Mouse (Mus musculus) T-helper 1 cell (primary cell): ENCODE data around the gene Igsf10.
"Not testable (repeated sequence)": the region's sequence is repeated elsewhere in the genome, so short reads cannot be mapped to it uniquely, and the experiment has no call there.

Experiments used
- in situ Hi-C: fragments of 300-600 bp; cut with MboI, MseI; formaldehyde crosslinking; loops from one replicate; pipeline ENCODE4 v1.15.1; 2025; ENCODE audit warnings: high pct_unique_total_duplicates

The Igsf10 gene

DNA sequence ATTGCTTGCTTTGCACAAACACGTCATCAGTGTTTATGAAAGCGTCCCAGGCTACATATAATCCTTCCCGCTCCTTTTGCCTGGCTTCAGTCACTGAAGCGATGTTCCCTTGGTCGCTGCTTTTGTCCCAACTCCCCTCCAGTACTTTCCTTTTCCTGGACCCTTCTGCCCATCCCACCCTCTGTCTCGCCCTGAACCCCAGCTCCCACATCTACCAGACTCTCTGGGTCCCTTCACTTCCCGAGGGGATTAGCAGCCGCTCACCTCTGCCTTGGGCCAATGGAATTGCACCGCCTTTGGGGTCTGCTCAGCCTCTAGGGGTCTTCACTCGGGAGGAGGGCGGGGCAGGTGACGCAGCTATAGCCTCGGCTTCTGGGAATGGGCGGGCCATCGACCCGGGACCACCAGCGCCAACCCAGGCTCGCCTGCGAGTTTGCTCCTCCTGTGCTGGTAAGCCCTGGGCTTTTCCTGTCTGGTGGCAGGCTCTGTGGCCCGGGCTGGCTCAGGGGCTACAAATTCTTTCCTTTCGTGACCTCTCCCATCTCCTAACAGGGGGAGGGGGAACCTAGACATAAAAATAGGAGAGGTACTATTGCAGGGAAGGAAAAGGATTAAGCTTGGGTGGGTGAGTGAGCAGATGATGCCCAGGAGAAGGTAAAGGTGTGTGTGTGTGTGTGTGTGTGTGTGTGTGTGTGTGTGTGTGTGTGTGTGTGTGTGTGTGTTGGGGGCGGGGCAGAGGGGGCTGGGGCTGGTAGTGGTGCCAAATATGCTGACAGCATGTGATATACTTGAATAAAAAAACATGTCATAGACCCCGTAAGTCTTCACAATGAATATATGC, at the start of gene Igsf10:
Gene Igsf10, minus strand, starts transcription at position 330 of the 841 bp plus-strand sequence.
- in situ Hi-C loops, result no loop called here

DNA sequence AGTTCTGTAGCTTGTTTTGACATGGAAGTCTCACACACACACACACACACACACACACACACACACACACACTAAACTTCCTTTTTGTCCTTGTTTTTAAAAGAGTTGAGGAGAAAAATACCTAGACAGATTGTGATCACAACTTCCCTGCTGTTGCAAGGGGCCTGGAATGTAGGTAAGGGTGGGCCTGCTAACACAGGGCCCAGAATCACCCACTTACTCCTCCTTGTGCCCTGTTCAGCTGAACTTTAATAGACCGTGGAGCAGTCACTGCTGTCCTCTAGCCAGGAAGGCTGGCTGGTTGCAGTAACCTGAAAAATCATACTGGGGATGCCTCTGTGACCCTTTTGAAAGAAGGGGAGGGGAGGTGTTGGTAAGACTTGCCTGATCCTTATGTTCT, 41.4 kb upstream of the Igsf10 start:
- in situ Hi-C loops, result no loop called here

DNA sequence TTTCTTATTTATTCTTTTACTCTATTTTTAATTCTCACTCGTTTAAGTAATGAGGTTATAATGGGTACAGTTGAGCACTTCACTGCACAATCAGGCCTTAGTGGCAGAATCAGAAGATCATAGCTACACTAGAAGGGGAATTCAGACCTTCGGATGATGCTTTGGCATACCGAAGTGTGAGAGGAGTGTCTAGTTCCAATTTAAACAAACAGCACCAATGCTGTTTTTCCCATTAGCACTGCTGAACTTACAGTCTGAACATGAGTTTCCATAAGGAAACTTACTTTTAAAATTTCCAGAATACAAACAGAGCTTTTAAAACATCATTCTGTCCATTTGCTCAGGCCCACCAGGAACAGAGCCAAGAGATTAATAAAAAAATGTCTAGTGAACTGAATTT, 40.8 kb upstream of the Igsf10 start:
- in situ Hi-C loops, result no loop called here

DNA sequence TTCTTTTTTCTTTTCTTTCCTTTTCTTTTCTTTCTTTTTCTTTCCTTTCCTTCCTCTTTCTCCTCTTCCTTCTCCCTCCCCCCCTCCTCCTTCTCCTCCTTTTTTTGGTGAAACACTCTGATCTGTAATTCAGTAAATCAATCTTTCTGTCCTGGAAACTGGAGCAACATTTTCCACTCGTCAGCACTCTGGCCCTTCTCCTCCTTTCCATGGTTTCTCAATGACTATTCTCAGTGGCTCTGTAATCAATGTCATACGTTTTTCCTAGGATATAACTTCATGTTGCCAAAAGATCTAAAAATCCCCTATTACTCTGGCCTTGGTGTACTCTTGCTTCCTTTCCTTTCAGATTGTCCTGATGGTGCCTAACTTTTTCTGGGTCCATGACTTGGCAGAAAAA, 40.1 kb upstream of the Igsf10 start:
- in situ Hi-C loops, result no loop called here

DNA sequence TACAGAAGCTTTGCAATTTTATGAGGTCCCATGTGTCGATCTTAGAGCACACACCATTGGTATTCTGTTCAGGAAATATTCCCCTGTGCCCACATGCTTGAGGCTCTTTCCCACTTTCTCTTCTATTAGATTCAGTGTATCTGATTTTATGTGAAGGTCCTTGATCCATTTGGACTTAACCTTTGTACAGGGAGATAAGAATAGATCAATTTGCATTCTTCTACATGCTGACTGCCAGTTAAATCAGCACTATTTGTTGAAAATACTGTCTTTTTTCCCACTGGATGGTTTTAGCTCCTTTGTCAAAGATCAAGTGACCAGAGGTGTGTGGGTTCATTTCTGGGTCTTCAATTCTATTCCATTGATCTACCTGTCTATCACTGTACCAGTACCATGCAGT, 34.6 kb upstream of the Igsf10 start:
- in situ Hi-C loops, result not testable (repeated sequence)

DNA sequence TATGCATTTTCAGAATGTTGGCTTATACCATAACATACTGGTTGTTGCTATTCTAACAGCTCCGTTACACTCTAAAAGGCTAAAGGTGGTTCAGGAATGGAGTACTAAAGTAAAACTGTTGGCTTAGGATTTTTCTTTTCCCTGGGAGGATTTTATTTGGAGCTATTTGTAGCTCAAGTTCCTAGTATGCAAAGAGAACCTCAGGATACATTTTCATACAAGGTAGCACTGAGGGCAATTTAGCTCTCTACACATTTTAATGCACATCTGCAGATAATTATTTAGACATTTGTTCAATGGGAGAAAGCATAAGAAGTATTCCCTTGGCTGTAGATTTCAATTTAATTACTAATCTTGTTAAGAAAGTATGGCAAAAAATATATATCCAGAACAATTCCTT, 17.7 kb upstream of the Igsf10 start:
- in situ Hi-C loops, result no loop called here

DNA sequence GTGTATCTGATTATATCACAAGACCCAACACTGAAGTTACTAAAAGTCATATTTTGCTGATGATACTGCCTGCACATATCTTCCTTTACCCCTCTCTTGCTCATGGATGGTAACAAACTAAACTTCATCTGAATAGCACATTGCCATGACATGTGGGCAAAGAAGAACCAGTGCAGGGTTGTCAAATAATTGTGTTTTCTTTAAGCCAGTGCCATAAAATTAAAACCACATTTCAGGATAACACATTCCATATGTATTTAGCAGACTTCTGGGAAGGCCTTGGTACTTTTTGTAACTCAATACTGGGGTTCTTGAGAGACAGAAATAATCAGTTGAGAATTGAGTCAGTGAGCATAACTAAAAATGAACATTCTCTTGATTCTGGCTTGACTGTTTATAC, 15.9 kb upstream of the Igsf10 start:
- in situ Hi-C loops, result no loop called here

DNA sequence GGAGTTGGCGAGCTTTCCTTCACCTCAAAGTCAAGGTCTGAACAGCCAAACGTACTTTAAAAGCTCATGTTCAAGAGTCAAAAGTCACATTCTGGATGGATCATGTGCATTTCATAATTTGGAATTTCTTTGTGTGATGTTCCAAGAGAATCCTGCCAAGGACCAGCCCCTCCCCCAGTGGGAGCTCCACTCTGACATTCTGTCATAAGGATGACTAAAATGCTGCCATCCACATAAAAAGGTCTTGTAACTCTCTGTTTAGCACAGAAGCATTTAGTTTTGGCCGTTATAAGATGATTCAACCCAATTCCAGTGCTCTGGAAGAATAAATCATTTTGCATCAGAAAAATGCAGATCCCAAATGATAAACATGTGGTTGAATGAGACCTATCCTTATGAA, 10.0 kb upstream of the Igsf10 start:
- in situ Hi-C loops, result no loop called here

DNA sequence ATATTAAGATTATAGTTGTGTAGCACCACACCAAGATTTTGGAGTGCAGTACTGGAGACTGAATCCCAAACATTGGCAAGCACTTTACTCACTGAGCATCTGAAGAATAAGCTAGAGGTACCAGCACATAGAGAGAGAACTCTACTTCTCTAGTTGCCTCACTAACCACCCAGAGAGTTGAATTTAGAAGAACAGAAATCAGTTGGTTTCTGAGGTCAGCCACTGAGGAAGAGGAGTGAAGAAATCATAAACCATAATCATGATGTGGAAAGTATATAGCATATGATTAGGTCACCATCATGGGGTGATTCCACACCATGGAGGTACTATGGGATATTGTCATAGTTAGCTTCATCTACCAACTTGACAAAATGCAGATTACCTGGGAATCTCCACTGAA, 7.6 kb upstream of the Igsf10 start:
- in situ Hi-C loops, result no loop called here

DNA sequence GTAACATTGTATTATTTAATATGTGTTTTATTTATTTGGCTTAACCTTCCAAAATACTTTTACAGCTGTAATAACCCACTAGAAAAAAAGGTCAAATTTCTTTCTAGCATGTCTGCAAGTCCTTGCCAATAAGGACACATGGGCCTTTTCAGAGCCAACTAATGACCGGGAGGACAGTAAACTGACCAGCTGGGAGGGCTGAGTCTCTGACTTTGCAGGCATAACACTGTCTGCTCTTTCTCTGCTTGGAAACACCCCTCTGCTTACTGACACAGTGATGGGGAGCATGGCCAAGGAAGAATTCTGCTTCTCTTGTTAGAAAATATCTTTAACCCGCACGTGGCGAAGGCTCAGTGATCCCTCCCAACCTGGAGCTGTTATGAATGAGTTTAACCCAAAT, 1.2 kb downstream of the Igsf10 start:
- in situ Hi-C loops, result no loop called here

DNA sequence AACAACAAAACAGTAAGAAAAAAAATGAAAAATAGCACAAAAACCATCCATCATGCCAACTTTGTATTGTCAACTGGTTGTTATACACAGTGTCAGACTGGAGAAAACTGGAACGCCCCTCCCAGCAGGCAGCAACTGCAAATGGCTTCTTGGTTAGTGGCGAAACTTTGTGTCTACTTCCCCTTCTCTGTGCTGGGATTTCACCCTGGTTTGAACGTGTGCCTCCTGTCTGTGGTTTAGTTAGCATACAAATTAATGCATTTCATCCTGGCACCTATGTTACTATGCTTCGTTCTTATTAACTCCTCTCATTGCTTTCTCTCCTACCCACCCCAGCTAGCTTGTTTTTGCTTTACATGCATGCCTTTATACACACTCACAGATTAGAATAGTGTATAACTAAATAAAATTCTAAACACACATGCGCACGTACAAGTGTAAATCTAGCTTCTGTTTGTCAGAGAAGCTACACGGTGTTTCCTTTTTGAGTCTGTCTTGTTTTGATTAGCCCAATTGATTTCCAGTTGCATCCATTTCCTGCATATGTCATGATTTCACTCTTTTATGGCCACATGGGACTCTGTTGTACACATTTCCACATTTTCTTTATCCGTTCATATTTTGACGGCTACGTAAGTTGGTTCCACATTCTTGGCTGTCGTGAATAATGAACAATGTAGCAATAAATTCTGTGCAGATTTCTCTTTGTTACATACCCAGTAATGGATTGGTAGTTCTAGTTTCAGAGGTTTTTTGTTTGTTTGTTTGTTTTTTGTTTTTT, 2.4 kb downstream of the Igsf10 start:
- in situ Hi-C loops, result no loop called here

DNA sequence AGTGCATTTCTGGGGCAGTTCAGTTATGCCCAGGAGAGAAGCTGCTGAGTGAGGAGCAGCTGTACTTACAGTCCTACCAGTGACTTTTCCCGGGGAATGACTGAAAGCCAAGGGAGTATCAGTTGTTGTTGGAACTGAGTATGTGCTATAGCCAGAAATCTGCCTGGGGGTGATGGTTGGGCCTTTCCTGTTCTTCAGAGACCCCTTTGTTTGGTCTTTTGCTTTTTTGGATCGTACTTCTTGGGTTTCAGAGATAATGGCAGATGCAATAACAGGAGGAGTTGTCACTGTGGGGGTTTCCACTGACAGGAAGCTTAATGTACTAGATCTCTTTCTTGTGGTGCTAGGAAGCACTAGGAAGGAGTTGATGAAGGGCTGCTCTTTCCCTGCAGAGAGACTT, 15.7 kb downstream of the Igsf10 start:
- in situ Hi-C loops, result no loop called here

DNA sequence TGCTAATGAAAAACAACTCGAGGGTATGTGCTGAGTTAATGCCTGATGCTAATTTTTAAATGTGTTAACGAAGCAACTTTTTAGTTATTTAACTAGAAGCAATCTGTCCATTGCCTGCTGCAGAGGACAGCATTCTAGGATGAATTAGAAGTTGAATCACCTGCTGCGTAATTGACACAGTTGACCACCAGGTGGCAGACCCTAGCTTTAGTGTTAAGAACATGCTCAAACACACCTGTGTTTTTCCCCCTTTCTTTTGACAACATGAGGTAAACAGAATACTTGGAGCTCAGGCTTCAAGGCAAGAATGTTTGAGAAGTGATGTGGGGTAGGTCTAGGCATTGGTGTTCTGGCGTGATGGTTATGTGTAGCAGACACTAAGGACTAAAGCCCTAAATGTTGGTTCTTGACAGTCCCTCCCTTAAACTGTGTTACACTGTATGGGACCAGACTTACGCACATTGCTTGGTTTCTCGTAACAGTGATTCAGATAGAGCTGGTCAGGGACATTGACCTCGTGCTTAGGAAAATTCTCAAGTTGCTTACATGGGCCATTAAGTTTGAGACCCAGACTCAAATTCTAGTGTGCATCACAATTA, 22.8 kb downstream of the Igsf10 start:
- in situ Hi-C loops, result loop anchor here (5.0 kb wide), 1 partner anchor 421 kb away; no protein-coding TSS in a partner anchor

DNA sequence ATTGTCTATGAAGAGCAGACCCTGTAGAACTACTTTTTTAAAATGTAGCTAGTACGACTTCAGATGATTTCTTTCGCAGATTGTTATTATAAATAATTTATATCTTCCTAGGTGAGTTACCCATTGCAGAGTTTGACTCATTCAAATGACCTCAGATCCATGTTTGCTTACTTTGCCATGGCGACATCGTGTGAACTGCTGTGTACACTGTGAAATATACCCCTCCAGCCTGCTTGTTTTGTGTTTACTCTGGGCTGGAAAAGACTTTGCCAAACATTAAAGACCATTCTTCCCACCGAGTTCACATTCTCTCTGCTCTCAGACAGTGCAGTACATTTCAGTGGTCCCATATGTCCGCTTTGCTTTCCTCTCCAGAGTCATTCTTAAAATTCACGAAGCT, 28.1 kb downstream of the Igsf10 start:
- in situ Hi-C loops, result no loop called here

DNA sequence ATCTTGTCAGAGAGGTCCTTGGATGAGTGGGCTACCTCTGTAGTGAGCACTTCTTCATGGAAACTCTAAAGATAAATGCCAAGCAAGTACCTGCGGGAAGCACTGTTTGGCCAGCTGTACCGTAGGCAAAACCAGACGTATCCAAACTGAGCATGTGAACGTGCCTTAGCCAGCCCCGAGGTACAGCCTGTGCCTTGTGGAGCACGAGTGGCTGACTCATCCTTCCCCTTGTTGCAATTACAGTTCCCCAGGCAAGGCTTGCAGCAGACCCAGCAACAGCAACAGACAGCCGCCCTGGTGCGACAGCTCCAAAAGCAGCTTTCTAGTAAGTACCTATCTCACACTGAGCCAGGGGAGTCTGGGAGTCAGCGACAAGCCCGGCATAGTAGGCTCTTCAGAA, 31.6 kb downstream of the Igsf10 start:
- in situ Hi-C loops, result no loop called here

DNA sequence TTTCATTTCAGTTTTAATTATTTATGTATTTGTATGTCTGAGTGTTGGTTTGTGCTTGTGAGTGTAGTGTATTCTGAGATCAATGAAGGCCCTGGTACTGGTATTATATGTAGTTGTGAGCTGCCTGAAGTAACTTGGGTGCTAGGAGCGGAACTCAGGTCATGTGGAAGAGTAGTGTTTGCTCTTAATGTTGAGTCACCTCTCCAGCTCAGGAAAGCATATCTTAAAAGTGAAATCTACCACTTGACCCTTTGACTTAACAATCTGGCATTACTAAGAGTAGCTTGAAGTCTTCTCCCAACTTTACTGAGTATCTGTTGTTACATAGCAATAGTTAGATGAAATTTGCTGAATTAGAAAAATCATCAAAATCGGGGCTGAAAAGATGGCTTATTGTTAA, 38.7 kb downstream of the Igsf10 start:
- in situ Hi-C loops, result no loop called here

DNA sequence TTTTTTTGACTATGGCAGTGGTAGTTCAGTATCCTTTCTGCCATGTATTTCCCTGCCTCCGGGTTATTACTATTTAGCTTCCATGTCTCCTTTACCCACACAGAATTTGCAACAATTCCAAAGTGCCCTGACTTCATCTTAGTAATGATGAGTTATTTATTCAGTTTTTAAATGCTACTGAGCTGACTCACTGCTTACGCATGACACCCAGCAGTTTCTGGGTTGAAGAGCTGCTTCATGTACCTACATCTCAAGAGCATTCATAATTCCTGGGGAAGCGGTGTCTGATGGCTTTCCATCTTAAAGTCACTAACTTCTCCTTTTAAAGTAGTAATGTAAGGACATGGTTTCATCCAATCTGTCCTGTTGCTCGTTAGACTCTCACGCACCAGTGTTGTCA, 39.2 kb downstream of the Igsf10 start:
- in situ Hi-C loops, result no loop called here

DNA sequence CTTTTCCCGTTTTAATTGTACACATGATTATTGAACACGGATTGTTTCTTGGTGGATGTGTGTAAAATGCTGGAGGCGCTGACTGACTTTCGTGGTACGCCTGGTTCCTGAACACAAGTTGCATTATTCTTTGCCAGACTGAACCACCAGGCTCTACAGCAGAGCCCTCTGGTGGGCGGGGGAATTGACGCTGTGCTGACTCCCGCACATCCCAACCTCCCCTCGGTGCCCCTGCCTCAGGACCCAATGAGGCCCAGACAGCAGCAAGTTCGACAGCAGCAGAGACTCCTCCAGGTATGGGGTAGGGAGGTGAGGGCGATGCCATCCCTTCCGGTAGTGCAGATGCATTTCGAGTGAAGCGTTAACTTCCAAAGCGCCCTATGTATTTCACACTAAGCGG, 46.5 kb downstream of the Igsf10 start:
- in situ Hi-C loops, result no loop called here

DNA sequence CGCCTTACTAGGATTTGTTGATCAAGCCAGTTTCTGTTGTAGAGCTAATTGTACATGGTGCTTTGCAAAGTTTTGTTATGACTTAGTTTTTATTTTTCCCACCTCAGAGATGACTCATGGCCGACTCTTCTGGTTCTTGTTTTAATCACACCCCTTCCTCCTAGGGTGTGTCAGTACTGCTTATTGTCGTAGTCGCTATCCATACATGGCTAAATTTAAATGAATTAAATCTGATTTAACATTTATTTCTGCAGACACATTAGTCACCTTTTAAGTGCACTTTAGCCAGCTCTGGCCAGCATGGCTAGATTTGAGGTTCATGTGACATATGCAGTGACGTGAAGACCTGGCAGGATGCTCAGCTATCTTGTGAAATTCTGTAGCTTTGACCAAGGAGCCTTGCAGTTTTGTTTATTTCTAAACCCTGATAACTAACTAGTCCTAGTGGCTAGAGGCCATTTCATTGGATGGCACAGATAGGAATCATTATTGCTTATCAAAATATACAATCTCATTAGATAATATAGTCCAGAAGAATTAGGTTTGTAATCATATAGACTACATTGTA, 47.5 kb downstream of the Igsf10 start:
- in situ Hi-C loops, result no loop called here

DNA sequence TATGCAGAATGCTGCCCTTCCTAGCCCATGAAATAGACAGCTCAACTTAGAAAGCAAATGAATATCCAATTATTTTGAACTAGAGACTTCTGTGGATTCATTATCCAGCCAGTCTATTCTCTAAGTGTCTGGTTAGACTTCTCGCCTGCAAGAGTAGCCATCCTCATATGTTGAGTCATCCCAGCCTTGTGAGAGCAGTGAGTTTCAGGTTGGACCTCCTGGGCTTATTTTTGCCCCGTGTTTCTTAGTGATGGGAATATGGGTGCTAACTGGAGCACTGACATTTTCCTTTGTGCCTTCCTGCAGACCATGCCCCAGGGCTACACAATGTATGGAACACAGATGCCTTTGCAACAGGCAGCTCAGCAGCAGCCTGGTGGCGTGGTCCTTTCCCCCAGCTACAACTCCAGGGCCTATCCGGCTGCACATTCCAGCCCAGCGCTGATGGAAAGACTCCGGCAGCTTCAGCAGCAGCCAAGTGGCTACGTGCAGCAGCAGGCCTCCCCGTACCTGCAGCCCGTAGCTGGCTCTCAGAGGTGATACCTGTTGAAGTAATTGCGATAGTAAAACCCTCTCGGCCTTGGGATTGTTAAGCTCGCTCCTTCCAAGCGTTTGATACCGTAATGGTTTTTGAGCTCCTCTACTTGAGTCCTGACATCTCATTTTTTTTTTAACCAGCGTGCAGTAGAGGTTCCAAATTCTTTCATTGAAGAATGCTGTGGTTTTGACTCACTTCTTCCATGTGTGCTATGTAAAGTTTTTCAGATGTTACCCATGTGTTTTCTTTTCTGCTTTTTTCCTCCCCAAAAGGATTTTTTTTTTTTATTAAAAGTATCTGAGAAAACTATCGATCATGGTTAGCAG, 48.3 kb downstream of the Igsf10 start:
- in situ Hi-C loops, result no loop called here

DNA sequence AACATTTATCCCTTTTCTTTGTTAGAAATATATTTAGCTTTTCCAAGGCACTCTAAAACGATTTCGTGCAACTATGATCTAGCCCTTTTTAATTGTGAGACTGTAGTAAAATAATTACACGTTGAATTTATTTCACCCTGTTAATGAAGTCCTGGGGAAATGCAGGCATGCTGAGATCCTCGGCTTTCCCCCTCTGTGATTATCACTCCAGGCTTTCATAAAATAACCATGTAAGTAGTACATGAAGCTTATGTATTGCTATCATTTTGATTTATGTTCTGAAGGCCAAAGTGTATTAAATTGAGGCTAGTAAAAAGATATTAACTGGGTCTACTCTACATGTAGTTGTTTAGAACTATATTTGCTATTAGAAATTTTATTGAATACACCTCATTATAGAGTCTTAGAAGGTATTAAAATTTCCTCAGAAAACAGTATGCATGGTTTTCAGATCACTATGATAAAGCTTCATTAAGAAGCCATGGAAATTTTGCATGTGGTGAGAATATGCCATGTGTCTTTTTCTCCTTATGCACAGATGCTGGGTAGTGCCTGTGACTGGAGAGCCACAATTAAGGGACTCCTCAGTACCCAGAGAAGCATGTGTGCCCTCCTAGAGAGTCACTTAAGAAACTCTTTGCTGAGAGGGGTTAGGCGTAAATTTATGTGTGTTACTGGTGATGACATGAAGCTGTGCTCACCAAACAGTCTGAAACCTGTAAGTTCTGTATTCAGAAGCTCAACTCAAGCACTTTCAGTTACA, 50.6 kb downstream of the Igsf10 start:
- in situ Hi-C loops, result no loop called here
